Mouse (Mus musculus) hindbrain, embryonic 10.5 days (tissue): ENCODE measurements at regions not wholly inside any gene's neighbourhood (a gene's known extent, or its start where the extent isn't known, plus 50 kb on each side); places are given as distances from the start of the nearest gene placed in this dataset.

Experiments used
- DNase-seq: peaks from one replicate; pipeline ENCODE4 v3.0.0-alpha.2; 2017; ENCODE audit warnings: low spot score
- H3K27ac ChIP-seq: fragments of 300-500 bp; sonication (generic); 2 replicates; pipeline ENCODE4 v1.5.1; 2016; ENCODE audit warnings: mild to moderate bottlenecking, moderate library complexity
- H3K27me3 ChIP-seq: fragments of 300-500 bp; sonication (generic); 2 replicates; pipeline ENCODE4 v1.6.1; 2016; ENCODE audit warnings: mild to moderate bottlenecking; ENCODE audit not compliant: poor library complexity, insufficient read depth, severe bottlenecking
- H3K36me3 ChIP-seq: fragments of 300-500 bp; sonication (generic); 2 replicates; pipeline ENCODE4 v1.6.1; 2016; ENCODE audit warnings: mild to moderate bottlenecking, moderate library complexity
- H3K4me1 ChIP-seq: fragments of 300-500 bp; sonication (generic); replicated peaks from 2 replicates; pipeline ENCODE4 v1.6.1; 2016; ENCODE audit warnings: mild to moderate bottlenecking
- H3K4me3 ChIP-seq: fragments of 300-500 bp; sonication (generic); 2 replicates; pipeline ENCODE4 v1.5.1; 2016; ENCODE audit warnings: mild to moderate bottlenecking, moderate library complexity
- H3K9me3 ChIP-seq: fragments of 300-500 bp; sonication (generic); 2 replicates; pipeline ENCODE4 v1.6.1; 2016; ENCODE audit warnings: mild to moderate bottlenecking, moderate library complexity
- WGBS: fragments of 180-500 bp; shearing (Covaris S2); methylation state at CpG from one replicate; pipeline ENCODE4 v1.1.7; 2016; 5-methylcytosine and 5-hydroxymethylcytosine counted together

GRCm38 (mm10) chr1:187413881-187414280 lies 194.7 kb upstream of the Esrrg start:
- WGBS, result 84% methylated on average over 6 of the region's 6 CpGs
- Histone ChIP-seq H3K9me3 (no peaks in the 10 kb centered on the region), H3K27me3 (no peaks in the 10 kb centered on the region), H3K36me3 (no peaks in the 10 kb centered on the region), H3K27ac (no peak overlapping the region), H3K4me3 (no peak overlapping the region), H3K4me1 (no peaks in the 10 kb centered on the region)
- DNase-seq, result no peak

- 90% methylated on average over 20 of the region's 20 CpGs for WGBS
- DNase-seq, result no peak
- Histone ChIP-seq H3K27me3 (no peaks in the 10 kb centered on the region), H3K36me3 (no peaks in the 10 kb centered on the region), H3K4me1 (no peaks in the 10 kb centered on the region), H3K4me3 (no peak overlapping the region), H3K9me3 (no peaks in the 10 kb centered on the region), H3K27ac (no peak overlapping the region)
These were observed 190.1 kb upstream of the Esrrg start for GRCm38 (mm10) chr1:187418186-187419140.

GRCm38 (mm10) chr1:187428536-187429215 lies 179.9 kb upstream of the Esrrg start:
- no peak overlapping the region for H3K4me3 ChIP-seq
- WGBS, result 87% methylated on average over 9 of the region's 9 CpGs
- H3K4me1 ChIP-seq, result no peaks in the 10 kb centered on the region
- DNase-seq, result no peak
- H3K36me3 ChIP-seq, result no peaks in the 10 kb centered on the region
- no peaks in the 10 kb centered on the region for H3K9me3 ChIP-seq
- H3K27me3 ChIP-seq, result no peaks in the 10 kb centered on the region
- no peak overlapping the region for H3K27ac ChIP-seq

GRCm38 (mm10) chr1:187433716-187434634 lies 174.6 kb upstream of the Esrrg start:
- 90% methylated on average over 24 of the region's 24 CpGs for WGBS
- Histone ChIP-seq H3K27me3 (no peaks in the 10 kb centered on the region; the same call in 1 of the 2 replicates), H3K4me3 (no peak overlapping the region), H3K27ac (no peak overlapping the region), H3K4me1 (no peaks in the 10 kb centered on the region), H3K9me3 (no peaks in the 10 kb centered on the region), H3K36me3 (no peaks in the 10 kb centered on the region)
- no peak for DNase-seq

- DNase-seq, result peak; percentile 44
- 68% methylated on average over 20 of the region's 20 CpGs for WGBS
These were observed 169.2 kb upstream of the Esrrg start for GRCm38 (mm10) chr1:187439170-187439914.

GRCm38 (mm10) chr1:187441668-187442193 lies 166.9 kb upstream of the Esrrg start:
- H3K27ac ChIP-seq, result no peak overlapping the region
- no peaks in the 10 kb centered on the region for H3K9me3 ChIP-seq
- peaks cover 6% of the 10 kb centered on the region; the same call in 1 of the 2 replicates for H3K4me1 ChIP-seq
- WGBS, result 52% methylated on average over 3 of the region's 3 CpGs
- peaks cover 3% of the 10 kb centered on the region; the same call in 1 of the 2 replicates for H3K27me3 ChIP-seq
- no peaks in the 10 kb centered on the region for H3K36me3 ChIP-seq
- no peak overlapping the region for H3K4me3 ChIP-seq
- DNase-seq, result no peak

More at GRCm38 (mm10) chr1:187439170-187439914, 169.2 kb upstream of the Esrrg start:
- Histone ChIP-seq H3K27me3 (peaks cover 3% of the 10 kb centered on the region; the same call in 1 of the 2 replicates), H3K4me1 (peaks cover 6% of the 10 kb centered on the region; the same call in 1 of the 2 replicates), H3K9me3 (no peaks in the 10 kb centered on the region), H3K36me3 (no peaks in the 10 kb centered on the region), H3K4me3 (no peak overlapping the region), H3K27ac (no peak overlapping the region)

GRCm38 (mm10) chr1:187446511-187446910 lies 162.1 kb upstream of the Esrrg start:
- no peaks in the 10 kb centered on the region for H3K9me3 ChIP-seq
- 90% methylated on average over 6 of the region's 6 CpGs for WGBS
- H3K27me3 ChIP-seq, result 0 out of 2 replicates have a peak, but pooled peaks cover 3% of the 10 kb centered on the region
- no peak overlapping the region for H3K27ac ChIP-seq
- no peak overlapping the region for H3K4me3 ChIP-seq
- H3K36me3 ChIP-seq, result no peaks in the 10 kb centered on the region
- H3K4me1 ChIP-seq, result peaks cover 24% of the 10 kb centered on the region
- no peak for DNase-seq

GRCm38 (mm10) chr1:187448173-187448572 lies 160.4 kb upstream of the Esrrg start:
- Histone ChIP-seq H3K9me3 (no peaks in the 10 kb centered on the region), H3K36me3 (no peaks in the 10 kb centered on the region), H3K4me1 (peaks cover 24% of the 10 kb centered on the region), H3K27ac (no peak overlapping the region), H3K4me3 (no peak overlapping the region), H3K27me3 (0 out of 2 replicates have a peak, but pooled peaks cover 3% of the 10 kb centered on the region)
- WGBS, result 18% methylated on average over 6 of the region's 6 CpGs
- DNase-seq, result peak; percentile 69

GRCm38 (mm10) chr1:187450106-187450505 lies 158.5 kb upstream of the Esrrg start:
- WGBS, result 31% methylated on average over 3 of the region's 3 CpGs
- Histone ChIP-seq H3K27ac (0 out of 2 replicates have a peak overlapping the region, but pooled peaks have one; percentile 5), H3K36me3 (no peaks in the 10 kb centered on the region), H3K9me3 (no peaks in the 10 kb centered on the region), H3K27me3 (no peaks in the 10 kb centered on the region), H3K4me1 (peaks cover 24% of the 10 kb centered on the region), H3K4me3 (no peak overlapping the region)
- no peak for DNase-seq

GRCm38 (mm10) chr1:187452189-187452588 lies 156.4 kb upstream of the Esrrg start:
- 37% methylated on average over 6 of the region's 6 CpGs for WGBS
- no peaks in the 10 kb centered on the region for H3K36me3 ChIP-seq
- H3K9me3 ChIP-seq, result no peaks in the 10 kb centered on the region
- peak; percentile 48 for DNase-seq
- H3K27me3 ChIP-seq, result no peaks in the 10 kb centered on the region
- H3K4me1 ChIP-seq, result peaks cover 24% of the 10 kb centered on the region
- no peak overlapping the region for H3K27ac ChIP-seq
- H3K4me3 ChIP-seq, result no peak overlapping the region

GRCm38 (mm10) chr1:187454431-187454830 lies 154.2 kb upstream of the Esrrg start:
- no peaks in the 10 kb centered on the region for H3K36me3 ChIP-seq
- 0 out of 2 replicates have a peak, but pooled peaks cover 1% of the 10 kb centered on the region for H3K9me3 ChIP-seq
- peak; percentile 22 for DNase-seq
- H3K4me1 ChIP-seq, result peaks cover 14% of the 10 kb centered on the region
- no peaks in the 10 kb centered on the region for H3K27me3 ChIP-seq
- no peak overlapping the region for H3K27ac ChIP-seq
- 64% methylated on average over 5 of the region's 5 CpGs for WGBS
- H3K4me3 ChIP-seq, result no peak overlapping the region
